Mouse (Mus musculus) embryo, embryonic 11.5 days (tissue): ENCODE data around the gene Pdcd6.

ENCODE experiments used
- DNase-seq: peaks from one replicate; pipeline ENCODE4 v3.0.0-alpha.2; 2012; ENCODE audit warnings: low read depth, low spot score

The Pdcd6 gene

DNA sequence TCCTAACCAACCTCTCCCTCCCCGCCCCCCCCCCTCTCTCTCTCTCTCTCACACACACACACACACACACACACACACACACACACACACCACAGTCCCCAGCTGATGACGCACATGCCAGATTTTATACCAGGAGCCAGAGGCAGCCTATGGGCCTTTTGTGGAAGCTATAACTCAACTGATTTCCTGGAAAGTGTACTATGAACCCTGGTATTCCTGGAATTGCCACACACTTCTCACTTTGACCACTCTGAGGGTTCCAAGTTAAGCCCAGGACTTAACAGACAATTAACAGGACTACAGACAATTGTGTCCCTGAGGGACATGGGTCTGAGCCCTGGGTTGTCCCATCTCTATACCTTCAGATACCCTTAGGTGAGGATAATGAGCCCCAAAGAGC lies 35.1 kb downstream of the Pdcd6 start:
- no peak for DNase-seq

DNA sequence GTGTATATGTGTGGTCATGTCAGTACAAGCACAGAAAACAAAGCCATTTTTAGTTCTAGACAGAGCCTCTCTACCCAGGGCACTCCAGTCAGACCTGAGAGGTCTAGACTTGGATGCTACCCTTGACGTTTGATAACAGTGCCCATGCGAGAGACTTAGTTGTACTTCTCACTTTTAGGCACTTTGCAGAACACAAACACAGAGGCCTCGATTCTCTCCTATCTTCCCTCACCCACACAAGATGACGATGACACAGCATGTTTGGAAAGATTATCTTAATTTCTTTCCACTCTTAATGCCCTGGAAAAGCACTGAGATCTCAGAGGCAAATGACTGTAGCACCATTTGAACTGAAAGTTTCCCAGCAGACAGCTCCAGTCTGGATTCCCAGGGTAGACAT lies 41.7 kb downstream of the Pdcd6 start:
- no peak for DNase-seq

DNA sequence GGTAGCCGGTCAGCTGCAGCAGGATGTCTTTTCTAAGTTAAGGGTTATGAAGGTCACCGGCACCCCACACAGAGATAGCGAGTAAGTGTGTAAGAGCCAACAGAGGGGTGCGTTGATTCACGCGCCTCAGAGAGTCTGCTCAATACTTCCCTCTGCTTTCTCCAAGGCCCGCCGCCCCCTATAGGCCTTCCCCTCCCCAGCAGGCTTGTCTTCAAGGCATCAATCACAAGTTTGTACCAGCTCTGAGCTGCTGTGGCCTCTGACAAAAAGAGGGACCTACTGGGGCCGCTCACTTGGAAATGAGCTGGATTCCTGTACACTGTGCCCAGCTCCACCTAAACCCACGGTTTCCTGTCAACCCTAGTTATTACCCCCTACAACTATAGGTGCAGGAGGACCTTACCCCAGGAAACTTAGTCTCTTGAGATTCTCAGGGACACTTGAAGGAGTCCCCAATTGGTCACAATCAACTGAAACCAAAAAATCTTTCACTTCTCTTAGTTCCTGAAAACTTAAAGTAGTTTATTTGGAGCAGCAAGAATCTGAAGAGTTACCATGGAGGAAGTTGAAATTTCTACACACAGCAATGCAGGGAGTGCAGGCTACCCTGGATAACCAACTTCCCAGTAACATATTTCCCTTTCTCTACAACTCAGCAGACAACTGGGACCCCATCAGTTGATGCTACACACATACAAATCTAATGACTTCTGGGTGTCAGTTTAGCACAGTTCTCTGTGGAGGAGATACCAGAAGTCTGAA lies 57.0 kb downstream of the Pdcd6 start:
- DNase-seq, result peak; percentile 32

DNA sequence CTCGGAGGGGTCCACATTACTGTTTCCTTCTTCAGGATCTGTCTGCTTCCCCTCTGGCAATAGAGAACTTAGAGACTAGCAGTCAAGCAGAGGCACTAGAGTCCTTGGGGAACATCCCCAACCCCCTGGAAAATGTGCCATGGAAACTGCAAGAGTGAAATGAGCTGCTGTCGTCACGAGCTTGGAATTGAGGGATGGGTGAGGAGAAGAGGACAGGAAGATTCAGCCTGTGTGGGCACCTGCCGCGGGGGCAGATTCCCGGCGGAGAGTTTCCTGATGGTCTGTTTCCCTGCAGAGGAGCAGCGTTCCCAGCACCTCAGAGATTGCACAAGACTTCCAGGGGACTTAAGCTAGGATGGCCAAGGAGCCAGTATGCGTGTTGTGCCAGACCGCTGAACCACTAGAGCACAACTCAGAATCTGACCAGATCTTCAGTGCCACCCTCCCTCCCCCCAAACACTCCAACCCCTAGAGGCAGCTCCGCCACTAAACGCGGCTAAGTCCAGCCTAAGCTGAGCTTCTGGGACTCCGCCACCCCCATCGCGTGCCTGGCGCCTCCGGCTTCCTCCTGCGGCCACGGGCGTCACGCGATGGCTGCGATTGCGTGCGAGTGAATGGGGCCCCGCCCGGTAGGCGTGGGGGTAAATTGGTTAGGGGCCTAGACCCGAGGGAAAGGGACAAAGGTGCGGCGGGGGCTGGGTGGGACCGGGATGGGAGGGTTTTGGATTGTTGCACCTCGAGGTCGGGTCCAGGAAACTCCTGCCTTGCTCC lies 57.7 kb downstream of the Pdcd6 start:
- peak; percentile 16 for DNase-seq
